Mouse (Mus musculus) midbrain, postnatal 0 days (tissue): ENCODE measurements around the gene Top3a. TPM values are rescaled to one million over a fixed set of nuclear protein-coding genes. Genes with fewer than 3 reads are reported as not detected.
"Not testable (repeated sequence)": the region's sequence is repeated elsewhere in the genome, so short reads cannot be mapped to it uniquely, and the experiment has no call there.

Experiments
- ATAC-seq: fragments of 200-750 bp; cut with Nextera tagmentation; 2 replicates; pipeline ENCODE4 v1.8.0; 2017; ENCODE audit warnings: moderate number of reproducible peaks, mild to moderate bottlenecking, moderate TSS enrichment, moderate library complexity; ENCODE audit not compliant: low FRiP score
- DNase-seq: peaks from one replicate; pipeline ENCODE4 v3.0.0-alpha.2; 2015; ENCODE audit warnings: low spot score
- H3K27ac ChIP-seq: fragments of 300-500 bp; sonication (generic); 2 replicates; pipeline ENCODE4 v1.5.1; 2014; ENCODE audit warnings: low read depth, mild to moderate bottlenecking, low read length, mixed read lengths
- H3K27me3 ChIP-seq: fragments of 300-500 bp; sonication (generic); 2 replicates; pipeline ENCODE4 v1.6.1; 2014; ENCODE audit warnings: low read length, control low read depth, mixed read lengths; ENCODE audit not compliant: insufficient read depth
- H3K36me3 ChIP-seq: fragments of 300-500 bp; sonication (generic); 2 replicates; pipeline ENCODE4 v1.6.1; 2014; ENCODE audit warnings: low read length, control low read depth, mixed read lengths; ENCODE audit not compliant: insufficient read depth
- H3K4me1 ChIP-seq: fragments of 300-500 bp; sonication (generic); 2 replicates; pipeline ENCODE4 v1.6.1; 2014; ENCODE audit warnings: mild to moderate bottlenecking, control low read depth, antibody characterized with exemption, low read length, mixed read lengths; ENCODE audit not compliant: insufficient read depth
- H3K4me2 ChIP-seq: fragments of 300-500 bp; sonication (generic); 2 replicates; pipeline ENCODE4 v1.6.1; 2014; ENCODE audit warnings: low read depth, mild to moderate bottlenecking, low read length, mixed read lengths; ENCODE audit not compliant: poor library complexity, severe bottlenecking
- H3K4me3 ChIP-seq: fragments of 300-500 bp; sonication (generic); 2 replicates; pipeline ENCODE4 v1.5.1; 2014; ENCODE audit warnings: low read depth, mild to moderate bottlenecking, low read length, moderate library complexity
- H3K9ac ChIP-seq: fragments of 300-500 bp; sonication (generic); replicated peaks from 2 replicates; pipeline ENCODE4 v1.6.1; 2014; ENCODE audit warnings: mild to moderate bottlenecking, low read length, moderate library complexity, mixed read lengths; ENCODE audit not compliant: poor library complexity, severe bottlenecking
- H3K9me3 ChIP-seq: fragments of 300-500 bp; sonication (generic); 2 replicates; pipeline ENCODE4 v1.6.1; 2016; ENCODE audit warnings: low read length, control low read depth
- CTCF ChIP-seq: IDR thresholded peaks from 2 replicates; pipeline ENCODE4 v1.5.1; 2016; ENCODE audit warnings: antibody characterized with exemption, mild to moderate bottlenecking
- WGBS: fragments of 180-500 bp; shearing (Covaris S2); extraction: QIAGEN DNeasy Blood & Tissue Kit; methylation state at CpG from one replicate; pipeline ENCODE4 v1.1.7; 2014; 5-methylcytosine and 5-hydroxymethylcytosine counted together
- polyA plus RNA-seq: library from polyadenylated mRNA; unstranded; fragments of >200 nt; fragmentation: Nextera tagmentation; extraction: Ambion mirVana; gene quantifications from 2 replicates; pipeline ENCODE4 v1.2.1, GENCODE M21; 2015
- total RNA-seq: library from RNA; depleted of rRNA; stranded (reverse); fragments of >200 nt; gene quantifications from 2 replicates; pipeline ENCODE4 v1.2.3, GENCODE M21; 2014; rRNA removed

Top3a gene
- 8.1 and 10.9 TPM in 2 replicates for total RNA-seq
- 3.6 and 4.1 TPM in 2 replicates for polyA plus RNA-seq

DNA sequence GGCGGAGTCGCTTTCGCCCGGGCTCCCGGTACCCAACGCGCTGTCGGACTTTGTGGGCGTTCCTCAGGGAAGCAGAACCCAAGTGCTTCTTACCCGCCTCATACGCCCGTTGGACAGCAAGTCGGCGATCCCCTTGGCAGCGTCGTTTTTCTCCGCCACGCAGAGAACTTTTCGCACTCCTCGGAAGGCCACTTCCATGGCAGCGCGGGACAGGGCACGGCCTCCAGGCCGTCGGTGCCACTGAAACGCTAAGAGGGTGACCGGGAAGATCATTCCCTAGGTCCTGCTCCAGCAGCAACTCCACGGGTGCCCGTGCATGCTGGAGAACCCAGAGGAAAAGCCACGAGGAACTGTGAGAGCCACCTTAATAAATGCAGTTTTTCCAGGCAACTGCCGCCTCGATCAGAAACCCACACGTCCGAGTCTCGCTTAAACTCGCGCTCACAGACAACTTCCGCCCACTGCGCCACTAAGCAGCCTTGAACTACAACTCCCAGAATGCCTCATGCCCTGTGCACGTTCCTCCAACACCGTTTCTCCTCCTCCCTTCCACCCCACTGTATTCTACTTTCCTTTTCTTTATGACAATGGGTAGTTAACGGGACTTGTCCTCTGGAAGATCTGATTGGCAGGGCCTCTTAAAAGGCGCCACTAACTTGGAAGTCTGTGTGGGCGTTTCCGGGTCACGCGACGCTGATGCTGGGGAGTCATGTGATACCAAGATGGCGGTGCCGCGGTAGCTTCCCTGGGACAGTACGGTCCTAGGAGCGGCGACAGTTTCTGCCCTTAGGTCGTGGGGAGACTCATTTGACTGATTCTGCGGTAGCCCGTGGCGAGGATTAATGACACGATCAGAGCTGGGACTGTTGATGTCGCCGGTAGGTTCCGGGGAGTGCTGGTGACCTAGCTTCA, at the start of gene Top3a, which contains the start of gene Smcr8:
Top3a (minus strand) TSS at position 537 of the 912 bp plus-strand sequence.
Smcr8 (plus strand) TSS at position 696 of the 912 bp plus-strand sequence.
- Histone ChIP-seq H3K4me2 (peak within 1 kb of the TSS; percentile 92), H3K27me3 (no peaks in the 10 kb centered on the region), H3K9ac (peak within 1 kb of the TSS; percentile 82), H3K36me3 (peaks cover 11% of the 10 kb centered on the region), H3K4me3 (peak within 1 kb of the TSS; percentile 79), H3K27ac (peak within 1 kb of the TSS; percentile 79), H3K4me1 (peaks cover 46% of the 10 kb centered on the region), H3K9me3 (no peaks in the 10 kb centered on the region)
- DNase-seq = peak; percentile 96
- under 1% methylated on average over 62 of the region's 62 CpGs for WGBS
- peak; percentile 98 for ATAC-seq
- no peak for TF ChIP-seq CTCF

- Histone ChIP-seq H3K36me3 (no peaks in the 10 kb centered on the region), H3K4me1 (peaks cover 5% of the 10 kb centered on the region; the same call in 1 of the 2 replicates), H3K9me3 (no peaks in the 10 kb centered on the region), H3K4me2 (no peak overlapping the region), H3K9ac (no peak overlapping the region), H3K27me3 (no peaks in the 10 kb centered on the region), H3K27ac (no peak overlapping the region), H3K4me3 (no peak overlapping the region)
- WGBS = 10% methylated on average over 1 of the region's 1 CpGs
- no peak for ATAC-seq
- no peak for TF ChIP-seq CTCF
- DNase-seq = no peak
Measured at GRCm38 (mm10) chr11:60826700-60827099, 49.5 kb upstream of the Top3a start.

- no peak overlapping the region for H3K4me2 ChIP-seq
- no peak overlapping the region for H3K27ac ChIP-seq
- 85% methylated on average over 3 of the region's 3 CpGs for WGBS
- DNase-seq (no peak), ATAC-seq (no peak)
- no peaks in the 10 kb centered on the region for H3K9me3 ChIP-seq
- H3K27me3 ChIP-seq = no peaks in the 10 kb centered on the region
- H3K4me3 ChIP-seq = no peak overlapping the region
- H3K36me3 ChIP-seq = no peaks in the 10 kb centered on the region
- no peaks in the 10 kb centered on the region for H3K4me1 ChIP-seq
- no peak for TF ChIP-seq CTCF
- H3K9ac ChIP-seq = no peak overlapping the region
Measured at GRCm38 (mm10) chr11:60825191-60825590, 48.0 kb upstream of the Top3a start.

DNA sequence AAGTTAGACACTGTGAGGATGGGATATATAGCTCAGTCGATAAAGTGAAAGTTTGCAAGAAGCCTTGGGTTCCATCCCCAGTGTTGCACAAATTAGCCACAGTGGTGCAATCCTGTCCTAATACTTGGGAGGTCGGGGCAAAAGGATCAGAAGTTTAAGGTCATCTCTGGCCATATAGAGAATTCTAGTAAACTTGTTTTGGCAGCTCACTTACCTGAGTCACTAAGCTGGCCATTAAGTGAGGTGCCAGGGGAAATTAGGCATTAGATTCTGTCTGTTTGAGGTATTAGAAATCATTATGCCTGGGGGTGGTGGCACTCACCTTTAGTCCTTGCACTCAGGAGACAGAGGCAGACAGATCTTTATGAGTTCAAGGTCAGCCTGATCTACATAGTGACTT, 46.6 kb upstream of the Top3a start:
- WGBS = 74% methylated on average over 2 of the region's 2 CpGs
- H3K27ac ChIP-seq = no peak overlapping the region
- H3K4me1 ChIP-seq = no peaks in the 10 kb centered on the region

DNA sequence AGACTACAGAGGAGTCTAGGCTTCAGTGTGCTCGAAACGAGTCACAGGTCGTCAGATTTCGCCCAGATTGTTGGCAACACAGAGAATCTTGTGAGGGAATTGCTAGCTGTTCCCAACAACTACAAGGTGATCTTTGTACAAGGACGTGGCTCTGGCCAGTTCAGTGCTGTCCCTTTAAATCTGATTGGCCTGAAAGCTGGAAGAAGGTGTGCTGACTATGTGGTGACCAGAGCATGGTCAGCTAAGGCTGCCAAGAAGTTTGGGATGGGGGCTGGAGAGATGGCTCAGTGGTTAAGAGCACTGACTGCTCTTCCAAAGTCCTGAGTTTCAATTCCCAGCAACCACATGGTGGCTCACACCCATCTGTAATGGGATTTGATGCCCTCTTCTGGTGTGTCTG, 39.2 kb upstream of the Top3a start:
- H3K27ac ChIP-seq = no peak overlapping the region
- no peaks in the 10 kb centered on the region for H3K27me3 ChIP-seq
- 73% methylated on average over 5 of the region's 5 CpGs for WGBS
- TF ChIP-seq CTCF = no peak
- H3K9ac ChIP-seq = no peak overlapping the region
- H3K9me3 ChIP-seq = no peaks in the 10 kb centered on the region
- DNase-seq (no peak), ATAC-seq (no peak)
- no peak overlapping the region for H3K4me2 ChIP-seq
- no peaks in the 10 kb centered on the region for H3K36me3 ChIP-seq
- no peak overlapping the region for H3K4me3 ChIP-seq
- no peaks in the 10 kb centered on the region for H3K4me1 ChIP-seq

More for the DNA sequence above, 46.6 kb upstream of the Top3a start:
- H3K9ac ChIP-seq = no peak overlapping the region
- H3K36me3 ChIP-seq = no peaks in the 10 kb centered on the region
- no peak for TF ChIP-seq CTCF
- no peaks in the 10 kb centered on the region for H3K27me3 ChIP-seq
- H3K4me2 ChIP-seq = no peak overlapping the region
- ATAC-seq (no peak), DNase-seq (no peak)
- H3K9me3 ChIP-seq = no peaks in the 10 kb centered on the region
- H3K4me3 ChIP-seq = no peak overlapping the region

GRCm38 (mm10) chr11:60811618-60812017, 34.5 kb upstream of the Top3a start, which contains the start of gene Shmt1:
TSS of gene Shmt1 (minus strand) at chr11:60811718.
- not testable (repeated sequence) for H3K36me3 ChIP-seq, H3K27ac ChIP-seq, DNase-seq, ATAC-seq, H3K27me3 ChIP-seq, H3K9me3 ChIP-seq, H3K9ac ChIP-seq, H3K4me1 ChIP-seq
- 28% methylated on average over 6 of the region's 6 CpGs for WGBS
- Histone ChIP-seq H3K4me3 (peak within 1 kb of the TSS; percentile 43), H3K4me2 (peak within 1 kb of the TSS; percentile 81)
